Mouse (Mus musculus) layer of hippocampus, postnatal 14 days (tissue): ENCODE data around the gene Omd. TPM values are rescaled to one million over a fixed set of nuclear protein-coding genes. Genes with fewer than 3 reads are reported as not detected.

Experiments used
- DNase-seq, 2 experiments: peaks; one replicate each; pipeline ENCODE4 v3.0.0; 2021 to 2022; ENCODE audit warnings: low spot score in 2 of 2, mixed read lengths in 1 of 2
- total RNA-seq, 2 experiments: library from RNA; stranded (reverse); gene quantifications; 2 replicates each; pipeline ENCODE4 v1.2.3; 2021

The Omd gene
- total RNA-seq, 2 experiments from 2014 or later, result 0.36 to 0.69 TPM

DNA sequence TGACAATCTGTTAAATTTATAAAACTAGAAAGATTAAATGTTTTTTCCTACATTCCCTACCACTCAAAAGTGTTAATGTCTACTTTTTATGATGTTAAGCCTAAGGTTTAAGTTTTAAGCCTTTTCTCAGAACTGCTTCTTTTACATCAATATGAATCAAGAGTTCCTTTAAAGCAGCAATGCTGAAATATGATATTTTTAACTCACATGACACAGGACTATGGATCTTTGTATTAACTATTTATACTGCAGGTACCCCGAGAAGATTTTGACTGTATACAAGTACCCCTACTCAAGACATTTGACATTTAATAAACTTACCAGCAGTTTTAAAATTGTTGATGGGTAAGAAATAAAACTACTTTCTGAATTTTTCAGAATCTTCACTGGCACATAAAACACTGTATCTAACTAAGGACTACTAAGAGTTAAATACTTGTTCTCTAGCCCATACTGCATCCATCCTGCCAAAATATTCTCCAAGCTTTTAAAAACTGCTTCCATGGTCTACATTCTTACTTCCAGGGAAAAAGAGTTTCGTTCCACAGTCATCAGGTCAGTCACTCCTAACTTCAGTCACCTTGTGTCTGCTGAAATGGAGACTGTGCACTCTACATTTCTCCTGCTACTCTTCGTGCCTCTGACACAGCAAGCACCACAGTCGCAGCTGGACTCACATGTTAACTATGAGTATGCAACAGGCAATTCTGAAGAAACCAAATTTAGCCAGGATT lies 26.5 kb downstream of the Omd start:
- no peak for DNase-seq

DNA sequence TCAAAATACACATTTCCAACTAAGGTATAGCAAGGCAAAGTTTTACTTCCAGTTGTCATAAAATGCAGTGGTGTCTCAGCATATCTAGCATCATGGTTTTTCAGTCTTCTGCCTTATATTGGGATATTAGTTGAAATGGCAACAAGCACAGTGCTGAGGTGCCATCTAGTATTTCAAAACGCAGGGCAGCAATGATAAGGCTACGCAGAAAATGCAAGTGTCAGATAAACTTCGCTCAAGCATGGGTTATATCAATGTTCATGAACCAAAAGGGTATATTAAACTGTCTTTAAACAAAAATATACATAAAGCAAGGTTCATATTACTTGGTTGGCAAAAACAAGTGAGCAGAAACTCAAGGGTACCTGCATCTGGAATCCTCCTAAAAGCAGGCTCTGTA lies 34.8 kb downstream of the Omd start:
- DNase-seq, result no peak

DNA sequence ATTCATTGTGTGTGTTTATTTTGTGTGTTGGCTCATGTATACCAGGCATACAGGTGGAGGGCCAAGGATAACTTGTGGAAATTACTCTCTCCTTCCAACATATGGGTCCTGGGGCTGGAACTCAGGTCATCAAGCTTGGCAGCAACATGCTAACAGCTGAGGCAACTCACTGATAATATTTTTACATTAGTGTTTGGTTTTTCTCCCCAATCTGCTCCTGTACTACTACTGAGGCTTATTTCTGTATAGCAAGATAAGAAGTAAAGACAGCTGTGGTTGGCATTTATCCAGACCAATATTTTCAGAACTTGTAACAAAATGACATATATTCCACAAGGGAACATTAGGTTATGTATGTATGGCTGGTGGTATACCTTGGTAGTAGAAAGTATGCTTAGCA lies 36.1 kb downstream of the Omd start:
- DNase-seq, result no peak

DNA sequence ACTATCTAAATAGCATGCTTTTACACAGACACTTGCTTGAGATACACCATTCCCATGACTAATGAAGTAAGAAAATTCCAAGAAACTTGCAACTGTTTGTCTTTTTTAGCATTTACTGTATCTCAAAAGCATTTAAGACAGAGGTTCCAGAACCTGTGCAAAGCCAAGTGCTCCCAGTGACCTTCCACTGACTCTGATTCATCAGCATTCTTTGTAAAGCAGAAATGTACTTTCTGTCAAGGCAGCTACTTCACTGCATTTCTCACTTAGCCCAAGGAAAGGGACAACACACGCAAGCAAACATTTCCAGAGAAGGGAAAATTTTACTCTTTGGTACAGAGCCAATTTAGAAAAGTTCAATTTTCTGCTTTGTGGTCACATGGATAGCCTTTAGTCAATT lies 41.0 kb downstream of the Omd start:
- no peak for DNase-seq

DNA sequence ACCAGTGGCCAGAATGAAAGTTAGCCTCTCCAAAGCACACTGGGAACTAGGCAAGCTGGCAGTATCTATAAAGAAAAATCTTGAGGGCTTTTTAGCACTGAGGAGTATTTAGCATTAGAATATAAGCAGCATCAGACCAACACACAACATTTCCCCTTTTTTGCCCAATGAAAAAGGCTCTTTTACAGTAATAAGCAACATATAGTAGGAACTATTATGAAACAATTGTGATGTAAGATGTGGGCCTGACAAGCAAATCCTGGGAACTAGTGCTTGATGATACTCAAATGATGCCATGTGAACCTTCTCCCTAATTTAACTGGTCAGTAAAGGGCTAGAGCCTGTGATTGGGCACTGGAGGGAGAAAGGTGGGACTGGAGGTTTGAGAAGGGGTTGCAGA lies 45.9 kb downstream of the Omd start:
- DNase-seq, result no peak

DNA sequence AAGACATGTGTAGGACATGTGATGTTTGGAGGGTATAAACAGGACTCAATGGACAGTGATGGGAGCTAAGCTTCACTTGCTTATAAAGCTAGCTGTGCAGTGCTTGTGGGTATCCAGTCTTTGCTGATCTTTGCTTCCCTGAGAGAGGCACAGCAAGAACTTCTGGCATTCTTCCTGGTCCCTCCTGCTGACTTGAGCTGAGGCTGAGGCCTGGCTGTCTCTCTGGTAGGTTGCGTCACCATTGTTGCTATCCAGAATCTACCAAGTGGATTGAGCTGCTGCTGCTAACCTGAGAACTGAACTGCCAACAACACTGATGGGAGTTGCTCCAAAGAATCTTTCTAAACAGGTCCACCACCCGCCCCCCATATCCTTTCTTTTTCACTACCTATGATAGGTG lies 46.8 kb downstream of the Omd start:
- no peak for DNase-seq

DNA sequence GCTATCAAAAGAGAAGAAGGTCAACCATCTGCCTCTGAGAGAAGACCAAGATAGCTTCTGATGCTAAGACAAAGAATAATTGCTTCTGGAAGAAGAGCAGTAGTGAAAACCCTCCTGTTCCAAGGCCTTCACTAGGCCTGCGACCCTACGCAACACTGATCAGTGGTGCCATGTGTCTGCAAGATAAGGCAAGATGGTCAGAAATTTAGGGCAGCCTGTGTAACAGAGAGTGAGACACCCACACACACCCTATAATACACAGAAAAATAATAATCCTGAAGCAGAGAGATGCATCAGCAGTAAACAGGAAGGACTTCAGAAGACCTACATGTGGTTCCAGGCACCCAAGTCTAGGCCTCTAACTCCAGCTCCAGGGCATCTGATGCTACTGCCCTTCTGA lies 57.7 kb downstream of the Omd start:
- no peak for DNase-seq

Other genes starting within 250 kb of the Omd start
- 10 to 100 TPM; 47.9 to 48.6 TPM for gene Bicd2, start 240.9 kb upstream of the Omd start, total RNA-seq
- gene Ippk, start 161.2 kb upstream of the Omd start, total RNA-seq, result 10 to 100 TPM; 21.7 to 22.1 TPM
- gene Tes3-ps, start 89.1 kb upstream of the Omd start, total RNA-seq, result 1 to 10 TPM; 2.0 to 2.2 TPM
- gene Ecm2, start 77.7 kb upstream of the Omd start, total RNA-seq, result 1 to 10 TPM; 3.6 to 6.1 TPM
- 1 to 10 TPM; 1.3 to 1.6 TPM for gene Aspn, start 38.0 kb upstream of the Omd start, total RNA-seq
- gene Ogn, start 25.6 kb downstream of the Omd start, total RNA-seq, result 1 to 10 TPM; 1.5 to 5.2 TPM
- 1 to 10 TPM; 1.3 to 2.3 TPM for gene Cenpp, start 70.3 kb downstream of the Omd start, total RNA-seq
- gene Nol8, start 70.6 kb downstream of the Omd start, total RNA-seq, result 10 to 100 TPM; 24.6 to 25.4 TPM
- gene Iars, start 99.6 kb downstream of the Omd start, total RNA-seq, result 10 to 100 TPM; 63.7 to 66.7 TPM
- gene Gm30302, start 216.5 kb downstream of the Omd start, total RNA-seq, result not detected